Mouse (Mus musculus): ENCODE data around the gene Chst10. TPM values are rescaled to one million over a fixed set of nuclear protein-coding genes. Genes with fewer than 3 reads are reported as not detected.

Chst10 gene
- polyA plus RNA-seq, 1 experiment = 20.5 TPM

- Histone ChIP-seq H3K27me3 (ENCODE audit: control insufficient read depth, insufficient read depth, low read length) (no peaks in the 10 kb centered on the region), H3K4me3 (ENCODE audit: control insufficient read depth, insufficient read depth, low read length) (no peak overlapping the region), H3K4me1 (replicated peaks; ENCODE audit: control insufficient read depth, insufficient read depth, low read length) (no peaks in the 10 kb centered on the region), H3K27ac (ENCODE audit: control insufficient read depth, insufficient read depth, low read length) (no peak overlapping the region), H3K36me3 (ENCODE audit: control insufficient read depth, insufficient read depth, low read length) (no peaks in the 10 kb centered on the region)
- TF ChIP-seq POLR2A (IDR thresholded peaks at IDR 0.05; ENCODE audit: control insufficient read depth, extremely low read depth, insufficient read depth, low read length, poor library complexity) (no peak), CTCF (IDR thresholded peaks at IDR 0.05; ENCODE audit: borderline replicate concordance, control insufficient read depth, extremely low read depth, insufficient read depth, low read length, poor library complexity) (no peak)
- no peak for DNase-seq
- WGBS = 68% methylated on average over 4 of the region's 4 CpGs
Observed at GRCm38 (mm10) chr1:38929468-38929867, 31.5 kb upstream of the Chst10 start.

GRCm38 (mm10) chr1:38928996-38929395, 31.0 kb upstream of the Chst10 start:
- Histone ChIP-seq H3K4me3 (ENCODE audit: control insufficient read depth, insufficient read depth, low read length) (no peak overlapping the region), H3K36me3 (ENCODE audit: control insufficient read depth, insufficient read depth, low read length) (no peaks in the 10 kb centered on the region), H3K4me1 (replicated peaks; ENCODE audit: control insufficient read depth, insufficient read depth, low read length) (no peaks in the 10 kb centered on the region), H3K27ac (ENCODE audit: control insufficient read depth, insufficient read depth, low read length) (no peak overlapping the region), H3K27me3 (ENCODE audit: control insufficient read depth, insufficient read depth, low read length) (no peaks in the 10 kb centered on the region)
- 86% methylated on average over 4 of the region's 4 CpGs for WGBS
- DNase-seq = no peak
- no peak for TF ChIP-seq CTCF (IDR thresholded peaks at IDR 0.05; ENCODE audit: borderline replicate concordance, control insufficient read depth, extremely low read depth, insufficient read depth, low read length, poor library complexity)
- no peak for TF ChIP-seq POLR2A (IDR thresholded peaks at IDR 0.05; ENCODE audit: control insufficient read depth, extremely low read depth, insufficient read depth, low read length, poor library complexity)

- H3K4me3 ChIP-seq (ENCODE audit: control insufficient read depth, insufficient read depth, low read length) = no peak overlapping the region
- H3K4me1 ChIP-seq (replicated peaks; ENCODE audit: control insufficient read depth, insufficient read depth, low read length) = no peaks in the 10 kb centered on the region
- H3K27me3 ChIP-seq (ENCODE audit: control insufficient read depth, insufficient read depth, low read length) = no peaks in the 10 kb centered on the region
- TF ChIP-seq POLR2A (IDR thresholded peaks at IDR 0.05; ENCODE audit: control insufficient read depth, extremely low read depth, insufficient read depth, low read length, poor library complexity) (no peak), CTCF (IDR thresholded peaks at IDR 0.05; ENCODE audit: borderline replicate concordance, control insufficient read depth, extremely low read depth, insufficient read depth, low read length, poor library complexity) (no peak)
- no peak for DNase-seq
- WGBS = 80% methylated on average over 2 of the region's 2 CpGs
- no peak overlapping the region for H3K27ac ChIP-seq (ENCODE audit: control insufficient read depth, insufficient read depth, low read length)
- H3K36me3 ChIP-seq (ENCODE audit: control insufficient read depth, insufficient read depth, low read length) = no peaks in the 10 kb centered on the region
Observed at GRCm38 (mm10) chr1:38903985-38904384, 6.0 kb upstream of the Chst10 start.

GRCm38 (mm10) chr1:38902571-38902970, 4.6 kb upstream of the Chst10 start:
- DNase-seq = no peak
- no peak overlapping the region for H3K27ac ChIP-seq (ENCODE audit: control insufficient read depth, insufficient read depth, low read length)

GRCm38 (mm10) chr1:38893081-38893480, 4.9 kb downstream of the Chst10 start:
- no peak overlapping the region for H3K27ac ChIP-seq (ENCODE audit: control insufficient read depth, insufficient read depth, low read length)
- peaks cover 15% of the 10 kb centered on the region for H3K4me1 ChIP-seq (replicated peaks; ENCODE audit: control insufficient read depth, insufficient read depth, low read length)
- DNase-seq = no peak
- WGBS = 75% methylated on average over 5 of the region's 5 CpGs
- H3K4me3 ChIP-seq (ENCODE audit: control insufficient read depth, insufficient read depth, low read length) = no peak overlapping the region
- no peaks in the 10 kb centered on the region for H3K27me3 ChIP-seq (ENCODE audit: control insufficient read depth, insufficient read depth, low read length)
- H3K36me3 ChIP-seq (ENCODE audit: control insufficient read depth, insufficient read depth, low read length) = peaks cover 5% of the 10 kb centered on the region; the same call in 1 of the 2 replicates
- TF ChIP-seq POLR2A (IDR thresholded peaks at IDR 0.05; ENCODE audit: control insufficient read depth, extremely low read depth, insufficient read depth, low read length, poor library complexity) (no peak), CTCF (IDR thresholded peaks at IDR 0.05; ENCODE audit: borderline replicate concordance, control insufficient read depth, extremely low read depth, insufficient read depth, low read length, poor library complexity) (no peak)

More at GRCm38 (mm10) chr1:38902571-38902970, 4.6 kb upstream of the Chst10 start:
- no peak overlapping the region for H3K4me3 ChIP-seq (ENCODE audit: control insufficient read depth, insufficient read depth, low read length)
- WGBS = 32% methylated on average over 5 of the region's 5 CpGs
- peaks cover under 1% of the 10 kb centered on the region; the same call in 1 of the 2 replicates for H3K4me1 ChIP-seq (replicated peaks; ENCODE audit: control insufficient read depth, insufficient read depth, low read length)
- no peak for TF ChIP-seq CTCF (IDR thresholded peaks at IDR 0.05; ENCODE audit: borderline replicate concordance, control insufficient read depth, extremely low read depth, insufficient read depth, low read length, poor library complexity)
- TF ChIP-seq POLR2A (IDR thresholded peaks at IDR 0.05; ENCODE audit: control insufficient read depth, extremely low read depth, insufficient read depth, low read length, poor library complexity) = no peak
- no peaks in the 10 kb centered on the region for H3K36me3 ChIP-seq (ENCODE audit: control insufficient read depth, insufficient read depth, low read length)
- H3K27me3 ChIP-seq (ENCODE audit: control insufficient read depth, insufficient read depth, low read length) = no peaks in the 10 kb centered on the region

- Histone ChIP-seq H3K4me1 (replicated peaks; ENCODE audit: control insufficient read depth, insufficient read depth, low read length) (peaks cover 24% of the 10 kb centered on the region), H3K4me3 (ENCODE audit: control insufficient read depth, insufficient read depth, low read length) (no peak overlapping the region), H3K27me3 (ENCODE audit: control insufficient read depth, insufficient read depth, low read length) (no peaks in the 10 kb centered on the region), H3K27ac (ENCODE audit: control insufficient read depth, insufficient read depth, low read length) (no peak overlapping the region), H3K36me3 (ENCODE audit: control insufficient read depth, insufficient read depth, low read length) (peaks cover 5% of the 10 kb centered on the region; the same call in 1 of the 2 replicates)
- no peak for DNase-seq
- TF ChIP-seq POLR2A (IDR thresholded peaks at IDR 0.05; ENCODE audit: control insufficient read depth, extremely low read depth, insufficient read depth, low read length, poor library complexity) (no peak), CTCF (IDR thresholded peaks at IDR 0.05; ENCODE audit: borderline replicate concordance, control insufficient read depth, extremely low read depth, insufficient read depth, low read length, poor library complexity) (no peak)
- 98% methylated on average over 5 of the region's 5 CpGs for WGBS
Observed at GRCm38 (mm10) chr1:38891444-38891843, 6.5 kb downstream of the Chst10 start.

- H3K4me3 ChIP-seq (ENCODE audit: control insufficient read depth, insufficient read depth, low read length) = no peak overlapping the region
- DNase-seq = no peak
- H3K4me1 ChIP-seq (replicated peaks; ENCODE audit: control insufficient read depth, insufficient read depth, low read length) = peaks cover 44% of the 10 kb centered on the region
- TF ChIP-seq POLR2A (IDR thresholded peaks at IDR 0.05; ENCODE audit: control insufficient read depth, extremely low read depth, insufficient read depth, low read length, poor library complexity) = no peak
- TF ChIP-seq CTCF (IDR thresholded peaks at IDR 0.05; ENCODE audit: borderline replicate concordance, control insufficient read depth, extremely low read depth, insufficient read depth, low read length, poor library complexity) = no peak
- no peak overlapping the region for H3K27ac ChIP-seq (ENCODE audit: control insufficient read depth, insufficient read depth, low read length)
- H3K27me3 ChIP-seq (ENCODE audit: control insufficient read depth, insufficient read depth, low read length) = no peaks in the 10 kb centered on the region
- peaks cover 5% of the 10 kb centered on the region; the same call in 1 of the 2 replicates for H3K36me3 ChIP-seq (ENCODE audit: control insufficient read depth, insufficient read depth, low read length)
- 97% methylated on average over 6 of the region's 6 CpGs for WGBS
Observed at GRCm38 (mm10) chr1:38888803-38889202, 9.2 kb downstream of the Chst10 start.
